Mouse (Mus musculus) frontal cortex, postnatal 36 days (tissue): Measurements from ENCODE around the gene Ankra2.

Source experiments
- DNase-seq, 2 experiments: peaks; one replicate each; pipeline ENCODE4 v3.0.0; 2022; ENCODE audit warnings: low spot score in 2 of 2

The Ankra2 gene

GRCm38 (mm10) chr13:98262636-98263457, at the start of gene Ankra2, which contains the start of gene Utp15:
Gene Ankra2 (plus strand): TSS chr13:98263074.
Gene Utp15 (minus strand): TSS chr13:98263041.
- DNase-seq: peak; percentile 98 to 99

- no peak for DNase-seq
Observed at GRCm38 (mm10) chr13:98222848-98223247, 40.0 kb upstream of the Ankra2 start.

GRCm38 (mm10) chr13:98226225-98226624, 36.6 kb upstream of the Ankra2 start:
- no peak for DNase-seq

- no peak for DNase-seq
Observed at GRCm38 (mm10) chr13:98230511-98230910, 32.4 kb upstream of the Ankra2 start.

- peak in 1 of 2 experiments; percentile 14 for DNase-seq
Observed at GRCm38 (mm10) chr13:98235451-98235850, 27.4 kb upstream of the Ankra2 start.

GRCm38 (mm10) chr13:98239978-98240641, 22.8 kb upstream of the Ankra2 start:
- peak; percentile 81 to 90 for DNase-seq

- no peak for DNase-seq
Observed at GRCm38 (mm10) chr13:98241531-98242282, 21.2 kb upstream of the Ankra2 start.

GRCm38 (mm10) chr13:98244571-98245350, 18.1 kb upstream of the Ankra2 start:
- no peak for DNase-seq

- DNase-seq: no peak
Observed at GRCm38 (mm10) chr13:98245386-98245785, 17.5 kb upstream of the Ankra2 start.

- DNase-seq: no peak
Observed at GRCm38 (mm10) chr13:98249594-98249993, 13.3 kb upstream of the Ankra2 start.

GRCm38 (mm10) chr13:98254921-98255320, 8.0 kb upstream of the Ankra2 start:
- peak; percentile 60 to 84 for DNase-seq

- no peak for DNase-seq
Observed at GRCm38 (mm10) chr13:98263458-98263987, 649 bp downstream of the Ankra2 start.

GRCm38 (mm10) chr13:98264111-98264510, 1.2 kb downstream of the Ankra2 start:
- DNase-seq: no peak

GRCm38 (mm10) chr13:98274023-98274422, 11.1 kb downstream of the Ankra2 start:
- no peak for DNase-seq

- DNase-seq: no peak
Observed at GRCm38 (mm10) chr13:98275646-98276045, 12.8 kb downstream of the Ankra2 start.

GRCm38 (mm10) chr13:98276253-98276652, 13.4 kb downstream of the Ankra2 start:
- DNase-seq: no peak

GRCm38 (mm10) chr13:98277501-98277900, 14.6 kb downstream of the Ankra2 start:
- DNase-seq: no peak

GRCm38 (mm10) chr13:98279686-98280085, 16.8 kb downstream of the Ankra2 start, which contains the start of gene Gm21976:
Gene Gm21976 (plus strand): TSS chr13:98279887.
- no peak for DNase-seq

GRCm38 (mm10) chr13:98280990-98281650, 18.2 kb downstream of the Ankra2 start:
- no peak for DNase-seq

- DNase-seq: no peak
Observed at GRCm38 (mm10) chr13:98290719-98291118, 27.8 kb downstream of the Ankra2 start.
